Mouse (Mus musculus) olfactory bulb, adult 2 months (tissue): ENCODE data around the gene Vdr.

Source experiments
- CTCF ChIP-seq: fragments of 200-500 bp; IDR thresholded peaks from 2 replicates; pipeline ENCODE4 v1.5.1; 2012; ENCODE audit warnings: low read depth, mild to moderate bottlenecking, low read length, moderate library complexity; ENCODE audit not compliant: insufficient read depth
- POLR2A ChIP-seq: fragments of 200-500 bp; IDR thresholded peaks from 2 replicates; pipeline ENCODE4 v1.6.1; 2012; ENCODE audit warnings: mild to moderate bottlenecking, low read depth, low read length, moderate library complexity; ENCODE audit not compliant: insufficient read depth

DNA sequence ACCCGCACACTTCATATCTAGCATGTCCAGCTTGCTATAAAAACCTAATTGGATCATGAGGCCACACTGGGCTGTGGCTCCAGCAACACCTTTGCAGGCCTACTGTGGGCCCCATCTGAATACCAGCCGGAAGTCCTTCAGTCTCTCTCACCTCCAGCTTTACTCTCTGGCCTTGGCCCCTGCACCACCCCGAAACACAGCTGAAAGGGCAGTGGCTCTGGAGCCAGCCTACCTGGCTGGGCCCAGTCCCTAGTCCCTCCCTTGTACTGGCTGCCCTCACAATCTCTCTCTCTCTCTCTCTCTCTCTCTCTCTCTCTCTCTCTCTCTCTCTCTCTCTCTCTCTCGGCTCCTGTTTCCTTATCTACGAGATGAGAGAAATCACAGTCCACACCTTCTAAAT, 11.6 kb downstream of the Vdr start:
- no peak for TF ChIP-seq POLR2A
- TF ChIP-seq CTCF: no peak
